Mouse (Mus musculus) CH12.LX (cell line): ENCODE data around the gene Pkp1. TPM values are rescaled to one million over a fixed set of nuclear protein-coding genes. Genes with fewer than 3 reads are reported as not detected.

Source experiments
- DNase-seq: peaks from one replicate; pipeline ENCODE4 v3.0.0-alpha.2; 2013; ENCODE audit errors: extremely low read depth
- H3K27ac ChIP-seq: 2 replicates; pipeline ENCODE4 v1.5.1; 2012; ENCODE audit warnings: low read depth, mild to moderate bottlenecking, control low read depth, moderate library complexity; ENCODE audit not compliant: insufficient read depth
- H3K27me3 ChIP-seq: replicated peaks from 2 replicates; pipeline ENCODE3; 2012; ENCODE audit warnings: inconsistent platforms
- H3K36me3 ChIP-seq, 2 experiments: replicated peaks in 1 of 2; 2 replicates each; pipeline versions ENCODE3 to v1.6.1; 2012; ENCODE audit warnings: inconsistent platforms in 1 of 2, low read length in 1 of 2, mild to moderate bottlenecking in 1 of 2, mixed read lengths in 1 of 2, moderate library complexity in 1 of 2; ENCODE audit not compliant: control insufficient read depth in 1 of 2, insufficient read depth in 1 of 2
- H3K4me1 ChIP-seq, 2 experiments: 2 replicates each; pipeline ENCODE4 v1.6.1; 2012; ENCODE audit warnings: inconsistent platforms in 1 of 2, moderate library complexity in 1 of 2; ENCODE audit not compliant: insufficient read depth in 2 of 2, control insufficient read depth in 1 of 2
- H3K4me2 ChIP-seq: 2 replicates; pipeline ENCODE4 v1.6.1; 2012; ENCODE audit warnings: low read depth, mild to moderate bottlenecking, control low read depth; ENCODE audit not compliant: poor library complexity, insufficient read depth, severe bottlenecking
- H3K4me3 ChIP-seq, 3 experiments: fragments of 150-350 bp in 1 of 3; sonication (generic) in 1 of 3; replicated peaks in 1 of 3; 2 replicates each; pipeline versions ENCODE3 to v1.5.1; 2011 to 2012; ENCODE audit warnings: low read depth in 2 of 3, low read length in 2 of 3, mild to moderate bottlenecking in 2 of 3, moderate library complexity in 2 of 3, control low read depth in 1 of 3, improper control_type of control experiment in 1 of 3, inconsistent platforms in 1 of 3, mixed read lengths in 1 of 3; ENCODE audit not compliant: poor library complexity in 1 of 3
- H3K79me2 ChIP-seq: replicated peaks from 2 replicates; pipeline ENCODE4 v1.6.1; 2012; ENCODE audit warnings: mild to moderate bottlenecking, moderate library complexity; ENCODE audit not compliant: control insufficient read depth, poor library complexity, insufficient read depth, severe bottlenecking; ENCODE audit errors: extremely low read depth
- H3K9ac ChIP-seq: 2 replicates; pipeline ENCODE4 v1.6.1; 2012; ENCODE audit warnings: low read depth, mild to moderate bottlenecking, control low read depth, moderate library complexity; ENCODE audit not compliant: insufficient read depth
- H3K9me3 ChIP-seq: replicated peaks from 2 replicates; pipeline ENCODE3; 2012; ENCODE audit warnings: low read length, inconsistent platforms, mixed read lengths
- CHD1 ChIP-seq: IDR thresholded peaks from 2 replicates; pipeline ENCODE4 v1.6.1; 2012; ENCODE audit warnings: low read depth, low read length, improper control_type of control experiment, inconsistent platforms
- CHD2 ChIP-seq: IDR thresholded peaks from 2 replicates; pipeline ENCODE4 v1.6.1; 2011; ENCODE audit warnings: low read length, improper control_type of control experiment
- E2F4 ChIP-seq: IDR thresholded peaks from 2 replicates; pipeline ENCODE4 v1.6.1; 2011; ENCODE audit warnings: low read depth, low read length, improper control_type of control experiment; ENCODE audit not compliant: insufficient replicate concordance
- EP300 ChIP-seq: IDR thresholded peaks from 2 replicates; pipeline ENCODE4 v1.6.1; 2011; ENCODE audit warnings: low read length, improper control_type of control experiment
- GABPA ChIP-seq: IDR thresholded peaks from 2 replicates; pipeline ENCODE4 v1.6.1; 2012; ENCODE audit warnings: low read depth, low read length, improper control_type of control experiment, inconsistent platforms; ENCODE audit not compliant: insufficient replicate concordance
- IRF4 ChIP-seq: IDR thresholded peaks from 2 replicates; pipeline ENCODE4 v1.6.1; 2014; ENCODE audit warnings: low read depth, mild to moderate bottlenecking, inconsistent platforms, low read length, improper control_type of control experiment
- JUN ChIP-seq: IDR thresholded peaks from 2 replicates; pipeline ENCODE4 v1.6.1; 2011; ENCODE audit warnings: low read depth, mild to moderate bottlenecking, low read length, improper control_type of control experiment, moderate library complexity; ENCODE audit not compliant: insufficient read depth
- JUND ChIP-seq: conservative IDR thresholded peaks from 2 replicates; pipeline ENCODE4 v1.6.1; 2011; ENCODE audit warnings: low read depth, low read length, improper control_type of control experiment
- KAT2A ChIP-seq: IDR thresholded peaks from 2 replicates; pipeline ENCODE4 v1.6.1; 2012; ENCODE audit warnings: low read length, improper control_type of control experiment, inconsistent platforms; ENCODE audit not compliant: insufficient replicate concordance
- MEF2A ChIP-seq: IDR thresholded peaks from 2 replicates; pipeline ENCODE4 v1.6.1; 2014; ENCODE audit warnings: low read depth, mild to moderate bottlenecking, inconsistent platforms, low read length, improper control_type of control experiment, borderline replicate concordance
- NELFE ChIP-seq: IDR thresholded peaks from 2 replicates; pipeline ENCODE4 v1.6.1; 2011; ENCODE audit warnings: low read depth, low read length, improper control_type of control experiment
- PAX5 ChIP-seq: IDR thresholded peaks from 2 replicates; pipeline ENCODE4 v1.6.1; 2012; ENCODE audit warnings: low read length, inconsistent platforms, mixed read lengths
- POLR2A ChIP-seq: IDR thresholded peaks from 2 replicates; pipeline ENCODE4 v1.6.1; 2011; ENCODE audit warnings: low read depth, mild to moderate bottlenecking, improper control_type of control experiment, low read length
- POLR2AphosphoS2 ChIP-seq: IDR thresholded peaks from 2 replicates; pipeline ENCODE4 v1.6.1; 2011; ENCODE audit warnings: low read depth, low read length, improper control_type of control experiment
- SIN3A ChIP-seq: IDR thresholded peaks from 2 replicates; pipeline ENCODE4 v1.6.1; 2012; ENCODE audit warnings: low read length, improper control_type of control experiment, inconsistent platforms
- TCF12 ChIP-seq: IDR thresholded peaks from 2 replicates; pipeline ENCODE4 v1.6.1; 2014; ENCODE audit warnings: low read depth, mild to moderate bottlenecking, inconsistent platforms, low read length, improper control_type of control experiment
- ZKSCAN1 ChIP-seq: IDR thresholded peaks from 2 replicates; pipeline ENCODE4 v1.6.1; 2012; ENCODE audit warnings: low read depth, inconsistent platforms, low read length, improper control_type of control experiment, borderline replicate concordance
- dilution Hi-C: fragments of 300-500 bp; cut with MboI; formaldehyde crosslinking; loops from 2 replicates; pipeline ENCODE4 v1.14.3; 2020; ENCODE audit warnings: low sequenced_read_pairs; ENCODE audit not compliant: extremely low pct_unique_long_range_greater_than_20kb, extremely low pct_ligation_motif_present
- in situ Hi-C: fragments of 300-500 bp; cut with MboI; formaldehyde crosslinking; loops from 3 replicates; pipeline ENCODE4 v1.14.3; 2019; ENCODE audit warnings: low sequenced_read_pairs, low pct_ligation_motif_present, low pct_unique_long_range_greater_than_20kb, mixed read lengths
- polyA plus RNA-seq: library from polyadenylated mRNA; unstranded; fragments of >175 nt; gene quantifications from 2 replicates; pipeline ENCODE4 v1.2.1, GENCODE M21; 2012; ENCODE audit warnings: low read depth; ENCODE audit not compliant: insufficient read length
- total RNA-seq, 2 experiments: library from RNA; depleted of rRNA; stranded (reverse); fragments of 300-350 nt in 1 of 2; fragments of >200 nt in 1 of 2; gene quantifications; 2 replicates each; pipeline ENCODE4 v1.2.3; 2012 to 2014

Gene Pkp1
- total and polyA plus RNA-seq, 3 experiments: not detected

DNA sequence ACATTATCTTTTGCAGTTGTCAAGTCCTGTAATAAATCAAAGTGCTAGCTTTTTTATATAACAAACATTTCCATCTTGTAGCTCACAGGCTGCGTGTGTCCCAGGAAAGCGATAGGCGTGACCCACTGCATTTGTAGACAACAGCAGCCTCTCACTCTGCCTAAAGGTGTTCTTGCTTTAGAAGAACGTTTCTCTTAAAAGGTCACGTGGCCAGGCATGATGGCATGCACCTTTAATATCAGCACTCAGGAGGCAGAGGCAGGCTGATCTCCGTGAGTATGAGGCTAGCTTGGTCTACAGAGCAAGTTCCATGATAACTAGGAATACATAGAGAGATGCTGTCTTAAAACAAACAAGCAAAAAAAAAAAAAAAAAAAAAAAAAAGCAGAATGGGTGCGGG lies 60.5 kb downstream of the Pkp1 start:
- Histone ChIP-seq H3K9ac (no peak overlapping the region), H3K27me3 (peaks cover 57% of the 10 kb centered on the region), H3K4me2 (no peak overlapping the region), H3K36me3 (no peaks in the 10 kb centered on the region), H3K79me2 (no peaks in the 10 kb centered on the region), H3K9me3 (no peaks in the 10 kb centered on the region), H3K4me1 (peaks cover 3 to 13% of the 10 kb centered on the region in 2 experiments; a peak in 3 of 4 replicates), H3K4me3 (no peak overlapping the region), H3K27ac (no peak overlapping the region)
- in situ Hi-C loops (no loop called here), dilution Hi-C loops (no loop called here)
- TF ChIP-seq JUND: no peak
- DNase-seq: no peak

DNA sequence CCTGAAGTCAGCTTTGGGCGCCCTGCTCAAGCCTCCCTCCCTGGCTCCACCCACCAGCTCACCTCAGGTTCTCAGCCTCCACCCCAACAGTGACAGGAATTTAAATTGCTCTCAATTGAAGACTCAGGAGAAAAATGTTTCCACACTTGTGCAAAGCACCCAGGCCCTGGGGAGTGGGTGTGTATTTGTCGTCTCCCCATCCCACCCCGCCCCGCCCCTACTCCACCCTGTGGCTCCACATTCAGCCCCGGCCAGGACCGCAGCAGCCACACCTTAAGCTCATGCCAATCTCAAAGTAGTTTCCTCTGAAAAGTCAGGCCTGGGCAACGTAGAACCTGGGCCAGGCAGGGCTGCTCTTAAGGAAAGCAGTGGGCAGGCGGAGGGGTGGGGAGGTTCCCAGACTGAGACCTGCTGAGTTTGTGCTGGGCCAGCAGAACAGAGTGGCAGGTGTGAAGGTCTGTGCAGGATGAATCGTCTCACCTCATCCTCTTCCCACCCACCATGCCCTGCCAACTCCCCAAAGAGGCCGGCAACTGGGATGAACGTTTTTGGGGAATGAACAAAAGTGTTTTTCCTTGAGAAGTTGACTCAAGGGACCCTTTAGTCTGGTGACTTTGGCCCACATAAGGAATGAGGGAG lies 61.8 kb downstream of the Pkp1 start:
- H3K4me2 ChIP-seq: no peak overlapping the region

DNA sequence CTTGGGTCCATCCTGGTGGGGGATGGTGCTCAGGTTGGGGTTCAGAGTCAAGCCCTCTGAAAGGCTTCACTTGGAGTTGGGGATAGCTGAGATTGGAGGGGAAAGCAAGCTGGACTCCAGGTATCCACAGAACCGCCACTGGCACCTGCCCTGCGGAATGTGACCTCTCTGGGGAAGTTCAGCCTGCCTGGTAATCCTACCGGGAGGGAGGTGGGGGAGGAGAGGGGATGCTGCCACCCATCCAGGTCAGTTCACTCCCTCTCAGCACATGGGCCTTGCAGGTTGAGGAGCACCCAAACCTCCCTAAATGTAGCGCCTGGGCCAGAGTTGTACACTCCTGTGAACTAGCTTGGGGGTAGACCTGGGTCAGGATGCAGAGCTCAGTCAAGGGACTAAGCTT lies 62.9 kb downstream of the Pkp1 start:
- Histone ChIP-seq H3K27ac (no peak overlapping the region), H3K27me3 (peaks cover 33% of the 10 kb centered on the region), H3K9ac (no peak overlapping the region), H3K4me2 (no peak overlapping the region), H3K4me3 (no peak overlapping the region), H3K9me3 (no peaks in the 10 kb centered on the region), H3K4me1 (peaks cover 2 to 5% of the 10 kb centered on the region in 2 experiments; a peak in 3 of 4 replicates), H3K79me2 (no peaks in the 10 kb centered on the region), H3K36me3 (peaks cover 0 to 9% of the 10 kb centered on the region in 2 experiments)
- no peak for DNase-seq
- dilution Hi-C loops: no loop called here
- no peak for TF ChIP-seq ZKSCAN1
- no peak for TF ChIP-seq EP300
- no peak for TF ChIP-seq E2F4
- TF ChIP-seq GABPA: no peak
- no peak for TF ChIP-seq POLR2A
- TF ChIP-seq IRF4: no peak
- no peak for TF ChIP-seq SIN3A
- TF ChIP-seq CHD1: no peak
- no peak for TF ChIP-seq TCF12
- TF ChIP-seq CHD2: no peak
- no peak for TF ChIP-seq PAX5
- no peak for TF ChIP-seq JUN
- TF ChIP-seq JUND: no peak
- in situ Hi-C loops: no loop called here

More for the DNA sequence above, 61.8 kb downstream of the Pkp1 start:
- dilution Hi-C loops (no loop called here), in situ Hi-C loops (no loop called here)
- Histone ChIP-seq H3K9ac (no peak overlapping the region), H3K4me1 (peaks cover 3 to 13% of the 10 kb centered on the region in 2 experiments; a peak in 3 of 4 replicates), H3K79me2 (no peaks in the 10 kb centered on the region), H3K4me3 (no peak overlapping the region), H3K36me3 (no peaks in the 10 kb centered on the region), H3K27me3 (peaks cover 45% of the 10 kb centered on the region), H3K27ac (no peak overlapping the region), H3K9me3 (no peaks in the 10 kb centered on the region)
- TF ChIP-seq POLR2AphosphoS2 (no peak), MEF2A (no peak), NELFE (no peak), KAT2A (no peak)
- no peak for DNase-seq
